Mouse (Mus musculus): Measurements from ENCODE around the gene Krt16. TPM values are rescaled to one million over a fixed set of nuclear protein-coding genes. Genes with fewer than 3 reads are reported as not detected.
A peak's percentile ranks its signal among the peaks of the same experiment; 100 is the strongest.
"Not testable (repeated sequence)": the region's sequence is repeated elsewhere in the genome, so short reads cannot be mapped to it uniquely, and the experiment has no call there.

Krt16 gene
- total RNA-seq, 2 experiments from 2014 or later, result not detected

DNA sequence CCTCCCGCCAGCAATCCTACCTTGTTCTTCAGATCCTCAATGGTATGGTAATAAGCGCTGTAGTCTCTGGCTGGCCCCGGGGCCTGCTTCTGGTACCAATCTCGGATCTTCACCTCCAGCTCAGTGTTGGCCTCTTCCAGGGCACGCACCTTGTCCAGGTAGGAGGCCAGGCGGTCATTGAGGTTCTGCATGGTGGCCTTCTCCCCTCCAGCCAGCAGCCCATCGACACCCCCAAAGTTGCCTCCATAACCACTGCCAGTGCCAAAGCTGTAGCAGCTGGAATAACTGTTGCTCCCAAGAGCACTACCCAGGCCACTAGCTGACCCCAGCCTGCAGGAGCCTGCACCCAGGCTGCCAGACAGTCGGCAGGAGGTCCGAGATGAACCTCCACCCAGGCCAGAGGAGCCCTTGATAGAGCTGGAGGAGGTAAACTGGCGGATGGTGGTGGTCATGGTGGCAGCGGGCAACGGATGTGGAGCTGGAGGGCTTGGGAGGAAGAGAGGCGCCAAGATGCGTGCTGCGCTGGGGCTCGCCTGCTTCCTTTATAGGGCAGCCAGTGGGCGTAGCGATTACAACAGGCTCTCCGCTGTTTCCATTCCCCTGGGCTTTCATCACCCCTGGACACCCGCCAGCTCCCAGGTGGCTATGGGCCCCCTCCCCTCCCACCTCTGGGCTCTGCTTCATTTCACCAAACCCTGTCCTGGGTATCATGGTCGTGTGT, 12.0 kb upstream of the Krt16 start, which contains the start of gene Krt17:
Gene Krt17 (minus strand): TSS at position 516 of the 721 bp plus-strand sequence.
- no peak for DNase-seq (ENCODE audit: low spot score in 2 of 2)
- intact Hi-C loops (cut with DNase I), result no loop called here

DNA sequence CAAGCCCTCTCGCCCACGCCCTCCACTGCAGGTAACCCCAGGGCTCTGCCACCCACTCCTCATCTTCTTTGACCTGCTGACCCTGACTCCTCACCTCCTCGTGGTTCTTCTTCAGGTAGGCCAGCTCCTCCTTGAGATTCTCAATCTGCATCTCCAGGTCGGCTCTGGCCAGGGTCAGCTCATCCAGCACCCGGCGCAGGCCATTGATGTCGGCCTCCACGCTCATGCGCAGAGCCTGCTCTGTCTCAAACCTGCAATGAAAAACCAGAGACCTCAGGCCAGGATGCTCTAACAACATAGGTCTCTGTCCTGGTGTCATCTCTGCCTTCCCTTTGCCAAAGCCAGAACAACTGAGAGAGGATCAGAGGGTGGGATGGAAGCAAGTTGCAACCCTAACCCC, 10.4 kb upstream of the Krt16 start:
- intact Hi-C loops (cut with DNase I), result no loop called here
- no peak for DNase-seq (ENCODE audit: low spot score in 2 of 2)

DNA sequence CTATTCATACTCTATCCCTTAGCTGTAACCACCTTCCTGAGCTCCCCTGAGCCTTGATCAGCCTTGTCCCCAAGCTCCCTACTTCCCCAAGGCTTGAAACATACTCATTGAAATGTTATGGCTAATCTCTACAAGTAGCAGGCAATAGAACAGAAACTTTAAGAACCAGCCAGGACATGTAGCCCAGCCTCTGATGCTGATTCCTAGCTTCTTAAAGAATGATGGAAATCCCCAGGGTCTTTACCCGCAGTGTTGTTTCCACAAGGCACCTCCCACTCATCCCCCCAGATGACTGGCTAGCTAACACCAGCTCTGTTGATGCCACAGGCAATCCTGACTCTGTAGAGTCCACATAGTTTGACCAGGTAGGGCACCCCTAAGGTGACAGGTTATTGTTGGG, 9.3 kb upstream of the Krt16 start:
- no peak for DNase-seq (ENCODE audit: low spot score in 2 of 2)

DNA sequence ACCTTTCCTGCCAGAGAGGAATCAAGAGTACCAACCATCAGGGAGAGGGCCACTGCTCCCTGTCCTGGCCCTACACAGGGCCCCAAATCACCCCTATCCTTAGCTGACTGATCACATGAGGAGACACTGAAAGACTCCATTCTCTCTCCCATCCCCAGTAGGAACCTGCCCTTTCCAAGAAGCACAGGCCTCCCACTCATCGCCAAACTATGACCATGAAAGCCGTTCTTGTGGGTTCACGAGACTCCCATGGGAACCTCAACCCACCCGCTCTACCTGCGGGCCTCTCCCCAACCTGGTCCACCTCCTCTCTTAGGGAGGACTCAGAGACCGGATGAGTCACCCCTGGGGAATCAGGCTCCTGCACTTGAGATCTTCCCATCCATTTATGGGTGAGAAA, 6.8 kb upstream of the Krt16 start:
- intact Hi-C loops (cut with DNase I), result no loop called here
- DNase-seq (ENCODE audit: low spot score in 2 of 2), result no peak

More for the DNA sequence above, 9.3 kb upstream of the Krt16 start:
- intact Hi-C loops (cut with DNase I), result no loop called here

DNA sequence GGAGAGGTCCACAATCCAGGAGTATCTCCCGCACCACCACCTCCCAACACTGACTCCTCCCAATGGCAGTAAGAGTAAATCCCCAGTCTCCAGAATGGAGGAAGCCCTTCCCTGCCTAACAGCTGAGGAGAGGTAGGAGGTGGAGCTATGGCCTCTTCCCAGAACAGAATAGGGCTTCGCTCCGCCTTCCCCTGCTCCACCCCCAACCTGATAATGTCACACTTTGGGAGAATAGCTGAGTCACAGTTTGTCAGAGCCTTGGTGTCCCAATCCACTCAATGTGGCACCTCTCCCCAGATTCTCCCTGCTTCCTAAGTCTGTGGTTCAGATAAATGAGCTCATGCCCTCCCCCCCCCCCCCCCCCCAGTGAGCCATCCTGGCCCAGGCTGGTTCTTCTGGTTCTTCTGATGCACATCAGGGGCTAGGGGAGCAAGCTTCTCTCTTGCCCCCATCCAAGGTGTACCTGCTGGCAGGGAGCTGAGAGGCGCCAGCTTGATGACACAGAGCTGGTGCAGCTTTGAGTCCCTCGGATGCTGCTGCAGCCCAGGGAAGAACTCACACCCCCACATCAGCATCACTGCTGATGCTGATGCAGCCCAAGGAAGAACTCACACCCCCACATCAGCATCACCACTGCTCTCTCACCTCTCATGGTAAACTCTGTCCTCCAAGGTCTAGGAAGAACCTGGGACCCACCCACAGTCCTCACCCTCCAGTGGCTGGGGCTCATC, 5.8 kb upstream of the Krt16 start:
- intact Hi-C loops (cut with DNase I), result no loop called here
- DNase-seq (ENCODE audit: low spot score in 2 of 2), result peak in 1 of 2 experiments; percentile 38

DNA sequence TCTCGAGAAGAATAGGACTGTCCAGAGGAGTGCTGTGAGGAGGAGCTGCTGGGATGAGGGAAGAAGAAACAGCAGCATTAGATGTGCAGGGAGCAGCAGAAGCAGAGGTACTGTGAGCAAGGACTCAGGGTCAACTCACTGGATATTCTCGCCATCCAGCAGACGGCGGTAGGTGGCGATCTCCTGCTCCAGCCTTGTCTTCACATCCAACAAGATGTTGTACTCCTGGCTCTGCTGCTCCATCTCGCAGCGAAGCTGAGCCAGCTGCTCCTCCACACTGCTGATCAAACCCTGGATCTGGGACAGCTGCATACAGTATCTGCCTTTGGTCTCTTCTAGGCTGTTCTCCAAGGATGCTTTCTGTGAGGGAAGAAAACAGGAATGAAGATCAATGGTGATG, 2.2 kb downstream of the Krt16 start:
- DNase-seq (ENCODE audit: low spot score in 2 of 2); intact Hi-C loops (cut with DNase I): not testable (repeated sequence)

DNA sequence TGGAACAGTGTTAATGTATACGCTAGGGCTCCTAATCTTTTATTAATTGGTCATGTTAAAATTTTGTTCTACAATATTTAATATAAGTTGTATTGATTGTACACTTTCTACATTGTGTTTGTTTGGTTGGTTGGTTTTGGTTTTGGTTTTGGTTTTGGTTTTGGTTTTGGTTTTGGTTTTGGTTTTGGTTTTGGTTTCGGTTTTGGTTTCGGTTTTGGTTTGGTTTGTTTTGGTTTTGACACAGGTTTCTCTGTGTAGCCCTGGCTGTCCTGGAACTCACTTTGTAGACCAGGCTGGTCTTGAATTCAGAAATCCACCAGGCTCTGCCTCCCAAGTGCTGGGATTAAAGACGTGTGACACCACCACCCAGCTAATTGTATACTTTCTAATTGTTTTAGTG, 8.4 kb downstream of the Krt16 start:
- DNase-seq (ENCODE audit: low spot score in 2 of 2); intact Hi-C loops (cut with DNase I): not testable (repeated sequence)

DNA sequence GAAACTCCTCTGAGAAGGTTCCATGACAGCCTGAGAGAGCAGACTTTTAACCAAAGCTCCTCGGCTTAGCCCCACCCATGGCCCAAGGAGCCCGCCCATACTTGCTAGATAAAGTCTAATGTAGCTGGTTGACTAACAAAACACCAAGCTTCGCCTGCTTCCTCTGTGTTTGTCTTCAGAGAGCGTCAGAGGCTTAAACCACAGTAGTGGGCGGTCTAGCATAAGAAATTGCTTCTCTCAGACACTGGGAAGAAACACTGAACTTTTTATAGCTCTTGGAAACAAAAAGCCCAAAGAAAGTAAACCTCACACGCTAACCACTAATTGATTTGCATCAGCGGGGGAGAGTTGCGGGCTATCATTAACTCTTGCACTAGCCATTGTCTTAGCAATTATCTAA, 27.0 kb downstream of the Krt16 start:
- intact Hi-C loops (cut with DNase I), result no loop called here
- DNase-seq (ENCODE audit: low spot score in 2 of 2), result peak; percentile 13 to 53

DNA sequence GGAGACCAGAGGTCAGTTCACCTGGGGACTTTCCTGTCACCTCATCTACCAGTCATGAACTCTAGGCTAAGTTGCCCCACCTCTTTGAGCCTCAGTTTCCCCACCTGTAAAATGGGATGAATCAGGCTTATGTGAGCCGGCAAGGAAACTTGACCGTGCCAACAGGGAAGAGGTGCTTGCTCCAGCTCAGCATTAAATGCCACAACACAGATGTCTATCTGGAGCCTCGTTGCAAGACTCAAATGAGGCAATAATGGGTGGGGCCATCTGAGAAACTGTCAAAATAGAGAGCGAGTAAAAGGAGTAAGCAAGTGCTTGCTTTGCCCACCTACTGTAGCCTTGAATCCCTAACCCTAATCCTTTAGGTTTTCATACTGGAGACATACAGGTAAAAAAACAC, 29.4 kb downstream of the Krt16 start:
- intact Hi-C loops (cut with DNase I), result no loop called here
- DNase-seq (ENCODE audit: low spot score in 2 of 2), result no peak

DNA sequence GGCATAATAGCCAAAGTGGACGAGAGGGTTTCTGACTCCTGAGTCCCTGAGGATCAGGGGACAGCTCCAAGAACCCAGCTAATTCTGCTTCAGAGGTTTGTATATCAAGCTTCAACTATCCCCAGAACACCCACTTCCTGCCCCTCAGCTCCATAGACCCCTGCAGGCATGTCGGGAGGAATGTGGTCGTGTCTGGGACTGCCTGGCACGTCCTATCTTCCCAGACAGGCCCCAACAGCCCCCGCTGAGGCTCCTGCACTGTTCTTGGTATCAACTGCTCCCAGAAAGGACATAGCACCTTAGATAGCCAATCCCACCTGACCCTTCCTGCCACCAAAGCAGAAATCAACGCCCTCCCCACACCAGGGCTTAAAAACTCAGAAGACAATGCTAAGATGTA, 40.2 kb downstream of the Krt16 start:
- no peak for DNase-seq (ENCODE audit: low spot score in 2 of 2)
- intact Hi-C loops (cut with DNase I), result no loop called here

DNA sequence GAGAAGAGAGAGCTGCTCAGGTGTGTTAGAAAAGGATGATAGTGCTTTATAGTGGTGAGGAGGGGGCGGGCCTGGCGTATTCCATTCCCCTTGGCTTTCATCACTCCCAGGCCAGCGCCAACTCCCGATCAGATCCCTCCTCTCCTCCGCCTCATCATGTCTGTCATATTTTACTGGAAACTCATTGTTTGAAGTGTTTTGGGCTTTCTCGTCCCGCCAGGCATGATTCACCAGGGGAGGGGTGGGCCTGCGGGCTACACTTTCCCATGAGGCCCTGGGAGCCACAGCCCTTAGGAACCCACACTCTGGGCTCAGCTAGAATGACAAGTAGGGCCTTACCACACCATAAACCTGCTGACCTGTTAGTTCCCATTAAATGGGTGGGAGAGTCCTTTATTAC, 41.2 kb downstream of the Krt16 start, which contains the start of gene Krt14:
Gene Krt14 (minus strand): TSS at position 51 of the 400 bp plus-strand sequence.
- DNase-seq (ENCODE audit: low spot score in 2 of 2), result no peak
- intact Hi-C loops (cut with DNase I), result no loop called here

DNA sequence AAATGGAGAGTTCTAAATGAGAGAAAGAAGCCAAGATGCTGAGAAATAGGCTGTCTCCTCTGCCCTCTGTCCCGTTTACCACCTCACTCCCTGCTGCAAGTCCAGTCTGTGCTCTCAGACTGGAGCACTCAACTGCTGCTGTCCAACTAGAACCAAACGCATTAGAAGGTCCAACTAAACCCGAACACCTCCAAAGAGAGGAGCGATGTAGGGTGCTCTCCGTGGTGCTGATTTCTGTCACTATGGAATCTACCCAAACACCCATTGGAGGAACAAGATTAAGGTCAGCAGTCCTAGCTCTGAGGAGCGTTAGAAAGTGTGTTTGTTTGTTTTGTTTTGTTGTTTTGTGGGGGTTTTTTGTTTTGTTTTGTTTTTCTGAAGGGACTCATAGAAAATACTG, 45.3 kb downstream of the Krt16 start:
- intact Hi-C loops (cut with DNase I), result no loop called here
- DNase-seq (ENCODE audit: low spot score in 2 of 2), result no peak

DNA sequence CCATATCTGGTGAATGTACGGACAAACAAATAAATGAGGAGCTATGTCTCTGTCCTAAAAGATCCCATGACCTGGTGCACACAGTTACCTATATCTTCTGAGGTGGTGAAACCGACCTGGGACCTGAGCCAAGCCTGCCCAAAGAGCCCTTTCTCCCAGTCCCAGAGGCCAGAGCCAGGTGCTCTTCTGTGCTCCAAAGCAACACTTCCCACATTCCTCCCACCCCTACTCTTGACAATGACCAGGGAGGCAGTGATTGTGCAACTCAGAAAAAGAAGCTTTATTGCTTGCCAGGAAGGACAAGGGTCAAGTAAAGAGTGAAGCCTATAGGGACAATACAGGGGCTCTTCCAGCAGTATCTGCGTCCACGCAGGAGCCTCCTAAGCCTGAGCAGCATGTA, 45.8 kb downstream of the Krt16 start:
- intact Hi-C loops (cut with DNase I), result no loop called here
- DNase-seq (ENCODE audit: low spot score in 2 of 2), result no peak

DNA sequence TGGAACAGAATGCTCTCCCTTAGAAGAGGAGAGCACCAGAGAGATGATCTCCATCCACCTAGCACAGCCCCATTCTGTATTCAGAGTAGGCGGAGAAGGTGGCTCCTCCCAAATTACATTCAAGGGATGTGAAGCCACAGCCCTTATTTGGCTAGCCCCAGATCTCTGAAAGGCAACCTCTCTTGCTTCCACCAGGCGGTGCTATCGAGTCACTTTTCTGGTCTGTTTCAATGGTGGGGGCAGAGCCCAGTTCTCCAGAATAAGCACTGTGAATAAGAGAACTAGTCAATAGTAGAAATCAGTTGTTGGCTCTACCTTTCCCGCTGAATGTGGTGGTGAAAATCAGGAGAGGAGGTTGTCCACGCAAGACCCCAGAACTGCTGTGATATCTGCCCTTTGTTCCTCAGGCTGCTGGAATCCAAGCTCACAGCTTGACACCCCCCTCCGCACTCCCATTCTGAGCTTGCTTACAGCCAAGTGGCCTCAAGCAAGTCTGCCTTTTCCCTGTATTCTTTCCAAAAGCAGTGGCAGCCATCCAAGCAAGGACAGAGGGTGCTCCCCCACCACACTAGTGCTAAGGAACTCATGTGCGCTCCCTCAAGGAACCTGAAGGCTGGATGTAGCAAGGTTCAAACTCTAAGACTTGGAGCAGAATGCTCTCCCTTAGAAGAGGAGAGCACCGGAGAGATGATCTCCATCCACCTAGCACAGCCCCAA, 48.4 kb downstream of the Krt16 start:
- intact Hi-C loops (cut with DNase I), result loop anchor here (1.0 kb wide), 1 partner anchor 82 kb away; no protein-coding TSS in a partner anchor
- peak; percentile 28 to 34 for DNase-seq (ENCODE audit: low spot score in 2 of 2)

DNA sequence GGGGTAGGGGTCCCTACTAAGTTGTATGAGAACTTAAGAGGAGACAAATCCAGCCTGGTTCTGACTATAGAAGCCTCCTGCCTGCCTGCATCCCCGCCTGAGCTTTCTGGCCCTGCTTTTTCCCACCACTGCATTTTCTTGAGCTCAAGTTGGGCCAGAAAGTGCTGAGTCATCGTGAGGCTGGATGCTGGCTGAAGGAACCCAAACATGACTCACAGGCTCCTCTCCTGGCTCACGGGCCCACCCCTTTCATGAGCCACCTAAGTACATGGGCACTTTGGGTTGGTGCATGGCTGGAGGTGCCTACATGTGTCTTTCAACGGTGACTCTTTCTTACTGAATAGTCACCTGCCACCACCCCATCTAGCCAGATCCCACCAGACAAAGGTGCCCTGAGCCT, 50.0 kb downstream of the Krt16 start:
- intact Hi-C loops (cut with DNase I), result no loop called here

More for the DNA sequence above, 50.0 kb downstream of the Krt16 start:
- peak; percentile 25 to 90 for DNase-seq (ENCODE audit: low spot score in 2 of 2)

Other genes with a start within 250 kb of the Krt16 start
- not detected for gene Krt33a, start 232.7 kb downstream of the Krt16 start, total RNA-seq (2021)
- not detected for gene Krt33b, start 219.0 kb downstream of the Krt16 start, total RNA-seq (2021)
- not detected for gene Krt34, start 207.3 kb downstream of the Krt16 start, total RNA-seq (2021)
- gene Krt31, start 198.4 kb downstream of the Krt16 start, total RNA-seq (2021), result not detected
- not detected for gene Krt32, start 160.7 kb downstream of the Krt16 start, total RNA-seq (2021)
- gene Krt35, start 152.7 kb downstream of the Krt16 start, total RNA-seq (2021), result not detected
- gene Krt36, start 143.3 kb downstream of the Krt16 start, total RNA-seq (2021), result not detected
- gene Krt13, start 127.3 kb downstream of the Krt16 start, total RNA-seq (2021), result not detected
- not detected for gene Krt15, start 113.0 kb downstream of the Krt16 start, total RNA-seq (2021)
- not detected for gene Krt19, start 100.2 kb downstream of the Krt16 start, total RNA-seq (2021)
- 1 to 10 TPM; 3.7 to 4.3 TPM for gene Krt9, start 55.7 kb downstream of the Krt16 start, total RNA-seq (2021)
- not detected for gene Krt14, start 41.4 kb downstream of the Krt16 start, total RNA-seq (2021)
- gene Krt17, start 12.1 kb upstream of the Krt16 start, total RNA-seq (2021), result under 1 TPM in 1 of 2 experiments, not detected in 1; 0.30 TPM
- gene Krt42, start 21.0 kb upstream of the Krt16 start, total RNA-seq (2021), result not detected
- gene Eif1, start 71.0 kb upstream of the Krt16 start, total RNA-seq (2021), result 100 to 1,000 TPM; 820 to 888 TPM
- not detected for gene Gast, start 85.5 kb upstream of the Krt16 start, total RNA-seq (2021)
- 100 to 1,000 TPM; 136 to 160 TPM for gene Hap1, start 107.2 kb upstream of the Krt16 start, total RNA-seq (2021)
- 10 to 100 TPM; 44.2 to 45.4 TPM for gene Jup, start 148.9 kb upstream of the Krt16 start, total RNA-seq (2021)
- 1 to 10 TPM; 7.2 to 7.5 TPM for gene P3h4, start 165.9 kb upstream of the Krt16 start, total RNA-seq (2021)
- 1 to 10 TPM; 4.7 to 5.7 TPM for gene Fkbp10, start 166.8 kb upstream of the Krt16 start, total RNA-seq (2021)
- 10 to 100 TPM; 50.7 to 57.1 TPM for gene Nt5c3b, start 192.9 kb upstream of the Krt16 start, total RNA-seq (2021)
- under 1 TPM; 0.53 to 0.99 TPM for gene Klhl10, start 193.0 kb upstream of the Krt16 start, total RNA-seq (2021)
- gene Klhl11, start 223.8 kb upstream of the Krt16 start, total RNA-seq (2021), result 100 to 1,000 TPM in 1 of 2 experiments, 10 to 100 TPM in 1; 97.7 to 102 TPM